Mouse (Mus musculus) forelimb bud, embryonic 11.5 days (tissue): Measurements from ENCODE around the gene Crtc3.

Source experiments
- DNase-seq: peaks from one replicate; pipeline ENCODE4 v3.0.0-alpha.2; 2012; ENCODE audit warnings: low read depth, low spot score

The Crtc3 gene

DNA sequence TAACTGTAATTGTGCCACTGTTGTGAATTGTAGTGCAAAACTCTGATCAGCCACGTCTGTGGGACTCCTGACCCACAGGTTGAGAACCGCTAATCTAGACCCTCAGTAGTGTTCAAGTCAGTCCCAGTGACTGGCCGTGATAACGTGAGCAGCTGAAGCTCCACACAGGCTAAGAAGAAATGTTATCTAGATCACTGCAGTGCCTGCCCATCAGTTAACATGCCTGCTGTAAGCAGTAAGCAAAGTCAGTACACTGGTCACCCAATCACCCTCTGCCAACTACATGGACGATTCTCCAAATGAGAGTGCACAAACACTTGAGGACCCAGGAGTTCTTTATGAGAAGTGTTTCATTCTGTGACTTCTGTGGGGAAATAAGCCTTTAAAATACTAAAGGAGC lies 3.0 kb downstream of the Crtc3 start:
- no peak for DNase-seq

DNA sequence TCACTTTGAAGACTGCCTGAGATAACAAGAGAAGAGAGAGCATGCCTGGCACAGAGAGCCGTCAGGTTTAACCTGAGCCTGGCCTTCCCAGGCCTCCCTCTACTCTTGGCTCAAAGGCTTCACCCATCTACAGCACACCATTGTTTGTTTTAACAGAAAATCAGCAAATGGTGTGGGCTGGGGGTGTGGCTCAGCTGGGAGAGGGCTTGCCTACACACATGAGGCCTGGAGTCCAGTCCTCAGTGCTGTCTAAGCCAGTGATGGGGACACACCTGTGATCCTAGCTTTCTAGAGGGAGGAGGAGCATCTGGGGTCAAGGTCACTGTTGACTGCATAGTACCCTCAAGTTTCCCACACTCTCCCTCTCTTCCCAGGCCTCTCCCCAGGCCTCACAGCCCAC lies 6.0 kb downstream of the Crtc3 start:
- DNase-seq, result no peak

DNA sequence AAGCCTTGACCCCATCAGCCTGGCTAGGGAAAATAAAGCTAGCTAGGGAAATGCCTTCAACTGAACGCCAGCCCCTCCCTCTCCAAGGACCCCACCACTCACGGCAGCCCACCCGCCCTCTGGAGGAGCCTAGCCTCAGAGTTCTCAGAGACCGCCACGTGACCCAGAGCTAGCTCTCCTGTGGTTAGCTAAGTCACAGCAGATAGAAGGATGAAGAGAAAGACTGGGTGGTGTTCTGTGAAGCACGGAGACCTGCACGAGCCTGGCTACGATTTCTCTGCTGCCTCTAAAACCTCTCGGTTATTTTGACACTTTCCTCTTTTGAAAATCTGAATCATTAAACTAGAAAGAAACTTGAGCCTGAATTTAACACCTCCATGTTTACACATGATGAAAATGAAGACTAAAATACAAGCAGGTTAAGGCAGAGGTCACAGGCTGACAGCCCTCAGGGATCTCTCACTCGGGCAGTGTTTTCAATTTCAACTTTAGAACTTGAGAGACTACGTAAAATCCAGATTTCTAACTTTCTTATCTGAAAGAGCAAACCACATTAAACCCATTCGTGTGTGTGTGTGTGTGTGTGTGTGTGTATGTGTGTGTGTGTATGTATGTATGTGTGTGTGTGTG lies 8.3 kb downstream of the Crtc3 start:
- DNase-seq, result peak; percentile 34

DNA sequence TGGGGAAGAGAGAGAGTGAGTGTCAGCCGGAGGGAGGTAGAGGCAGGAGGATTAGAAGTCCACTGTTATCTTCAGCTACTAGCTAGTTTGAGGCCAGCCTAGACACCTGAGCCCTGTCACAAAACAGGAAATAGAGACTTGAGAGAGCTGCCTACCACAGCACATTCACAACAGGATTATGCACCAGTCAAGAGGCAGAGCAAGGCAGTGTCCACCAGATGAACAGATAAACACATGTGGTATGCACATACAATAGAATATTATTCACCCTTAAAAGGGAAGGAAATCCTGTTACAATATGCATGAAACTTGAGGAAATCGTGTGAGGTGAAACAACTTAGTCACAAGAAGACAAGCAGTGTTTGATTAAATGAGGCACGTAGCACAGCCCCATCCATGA lies 16.4 kb downstream of the Crtc3 start:
- no peak for DNase-seq

DNA sequence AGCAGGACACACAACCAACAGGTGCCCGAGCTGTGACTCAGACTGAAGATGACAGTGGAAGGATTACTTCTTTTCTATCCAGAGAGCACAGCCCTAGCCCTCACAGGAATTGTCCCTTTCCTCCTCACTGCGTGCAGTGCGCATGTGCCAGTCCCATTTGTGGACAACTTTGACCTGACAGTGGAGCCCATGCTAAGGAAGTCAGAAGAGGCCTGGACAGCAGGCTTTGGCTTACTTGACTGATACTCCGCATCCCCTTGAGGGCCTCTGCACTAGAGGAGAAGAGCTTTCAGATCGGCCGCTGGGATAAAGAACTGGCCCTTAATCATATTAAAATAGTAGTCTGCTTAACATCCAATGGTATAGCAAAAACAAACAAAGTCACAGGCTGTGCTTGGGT lies 17.8 kb downstream of the Crtc3 start:
- no peak for DNase-seq

DNA sequence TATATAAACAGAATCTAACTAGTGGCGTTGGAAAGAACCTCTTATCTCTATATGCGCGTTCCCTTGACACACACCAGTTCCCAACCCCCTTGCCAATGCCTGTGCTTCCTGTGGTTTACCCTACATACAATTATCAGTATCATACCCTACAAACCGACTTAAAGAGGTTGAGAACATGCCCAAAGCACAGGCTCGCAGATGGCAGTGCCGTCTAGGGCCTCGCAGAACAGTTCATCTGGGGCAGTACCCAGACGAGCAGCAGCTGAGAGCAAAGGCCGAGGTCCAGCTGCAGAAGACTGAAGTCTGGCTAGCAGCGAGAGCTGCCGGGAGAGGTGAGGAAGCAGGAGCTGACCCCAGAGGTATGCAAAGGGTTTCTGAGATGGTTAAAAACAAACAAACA lies 21.5 kb downstream of the Crtc3 start:
- no peak for DNase-seq

DNA sequence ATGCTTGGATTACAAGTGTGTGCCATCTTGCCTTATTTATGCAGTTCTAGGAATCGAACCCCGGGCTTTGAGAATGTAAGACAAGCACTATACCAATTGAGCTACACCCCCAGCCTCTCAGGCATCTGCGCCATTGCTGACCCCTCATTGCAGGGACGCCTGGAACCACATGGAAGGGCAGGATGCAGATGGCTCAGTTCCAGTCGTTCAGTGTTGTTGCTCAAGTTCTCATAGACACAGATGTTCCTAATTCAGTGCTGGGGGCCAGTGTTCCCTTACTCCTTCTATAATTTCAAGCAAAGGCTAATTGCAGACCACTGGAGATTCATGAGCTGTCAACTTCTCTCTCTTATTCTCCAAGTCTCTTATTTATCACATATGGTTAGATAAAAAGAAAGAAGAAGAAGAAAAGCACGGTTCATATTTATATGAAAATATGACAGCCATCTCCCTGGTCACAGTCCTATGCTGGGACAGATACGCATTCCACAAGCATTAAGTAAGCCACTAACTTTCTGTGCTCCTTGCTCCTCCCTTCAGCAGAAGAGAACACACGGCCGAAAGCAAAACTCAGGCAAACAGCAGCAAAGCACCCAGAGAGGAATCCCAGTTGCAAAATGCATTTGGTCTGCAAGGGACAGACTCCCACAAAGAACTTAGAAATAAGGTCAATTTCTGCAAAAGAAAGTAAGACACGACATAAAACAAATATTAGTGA lies 22.3 kb downstream of the Crtc3 start:
- DNase-seq, result peak; percentile 48

DNA sequence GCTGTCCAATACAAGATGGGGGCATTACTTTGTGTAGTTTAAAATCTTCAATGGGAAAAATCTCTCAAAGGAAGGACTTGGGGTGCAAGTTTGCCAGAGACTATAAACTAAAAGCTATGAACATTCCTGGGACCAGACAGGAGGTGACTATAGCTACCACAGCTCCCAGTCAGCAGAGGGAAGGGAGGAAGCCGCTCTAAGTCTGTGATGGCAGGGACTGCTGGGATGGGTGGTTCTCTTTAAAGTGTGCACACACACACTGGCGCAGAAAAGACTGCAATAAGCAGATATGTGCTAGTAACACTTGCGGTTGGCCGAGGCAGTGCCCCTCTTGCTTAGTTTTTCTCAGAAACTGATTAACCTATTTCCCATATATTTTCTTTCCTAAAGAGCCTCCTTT lies 27.6 kb downstream of the Crtc3 start:
- no peak for DNase-seq

DNA sequence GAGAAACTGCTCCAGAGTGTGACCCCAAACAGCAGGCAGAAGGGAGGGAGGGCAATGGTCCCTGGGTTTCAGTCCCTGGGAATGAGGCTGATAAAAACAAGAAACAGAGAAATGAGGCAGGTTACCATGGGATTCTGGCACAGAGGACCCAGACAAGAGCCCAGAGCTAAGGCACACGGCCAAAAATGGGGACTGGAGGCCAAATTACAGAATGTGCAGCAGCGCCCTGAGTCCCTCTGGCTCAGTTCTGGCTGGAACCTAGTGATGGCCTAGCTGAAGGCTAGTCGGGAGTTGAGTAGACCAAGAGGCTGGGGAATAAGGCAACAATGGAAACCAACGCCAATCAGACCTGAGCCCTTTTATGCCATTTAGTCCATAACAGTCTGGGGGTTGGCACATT lies 28.1 kb downstream of the Crtc3 start:
- DNase-seq, result no peak

DNA sequence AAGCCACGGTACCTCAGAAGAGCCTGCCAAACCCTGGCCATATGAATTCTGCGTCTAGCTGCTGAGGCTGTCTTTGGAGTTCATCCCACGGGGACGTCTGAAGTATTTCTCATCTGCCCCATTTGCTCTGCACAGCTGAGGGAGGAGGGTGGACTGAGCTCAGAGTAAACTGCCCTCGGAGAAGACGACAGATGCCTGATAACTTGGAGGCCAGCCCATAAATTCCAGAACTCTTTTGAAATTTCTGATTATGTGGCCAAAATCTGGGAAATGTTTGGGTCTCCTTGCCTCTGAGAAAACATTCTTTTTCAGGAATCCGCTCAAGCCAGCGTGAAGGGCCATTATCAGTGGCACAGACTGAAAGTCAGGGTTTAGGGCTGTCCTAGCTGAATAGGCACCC lies 30.8 kb downstream of the Crtc3 start:
- no peak for DNase-seq

DNA sequence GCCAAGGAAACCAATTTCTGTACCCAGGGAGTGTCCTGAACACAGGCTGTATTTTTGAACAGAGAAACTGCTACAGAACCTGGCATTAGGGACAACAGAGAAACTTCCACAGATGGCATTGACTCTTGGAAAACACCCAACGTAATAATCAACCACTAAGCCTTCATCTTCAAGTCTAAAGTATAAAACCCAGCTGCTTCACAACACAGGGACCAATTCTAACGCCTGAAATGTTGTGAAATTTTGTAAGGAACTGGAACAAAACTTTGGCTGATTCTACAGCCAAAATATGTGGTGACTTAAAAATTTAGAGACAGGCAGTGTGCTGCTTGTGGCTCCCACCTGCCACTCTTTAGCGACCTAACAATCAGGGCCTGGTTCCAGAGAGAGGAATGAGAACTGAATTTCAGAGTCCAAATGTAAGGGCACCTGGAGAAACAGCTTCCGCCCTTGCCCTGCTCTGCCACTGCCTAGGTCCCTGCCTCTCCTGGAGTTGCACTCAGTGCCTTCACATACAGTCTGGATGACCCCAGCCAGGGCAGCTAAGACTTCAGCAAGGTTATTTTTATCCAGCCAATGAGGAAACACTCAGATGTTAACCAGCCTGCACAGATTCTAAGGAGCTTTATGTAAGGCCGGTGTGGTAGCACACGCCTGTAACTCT lies 33.2 kb downstream of the Crtc3 start:
- no peak for DNase-seq

DNA sequence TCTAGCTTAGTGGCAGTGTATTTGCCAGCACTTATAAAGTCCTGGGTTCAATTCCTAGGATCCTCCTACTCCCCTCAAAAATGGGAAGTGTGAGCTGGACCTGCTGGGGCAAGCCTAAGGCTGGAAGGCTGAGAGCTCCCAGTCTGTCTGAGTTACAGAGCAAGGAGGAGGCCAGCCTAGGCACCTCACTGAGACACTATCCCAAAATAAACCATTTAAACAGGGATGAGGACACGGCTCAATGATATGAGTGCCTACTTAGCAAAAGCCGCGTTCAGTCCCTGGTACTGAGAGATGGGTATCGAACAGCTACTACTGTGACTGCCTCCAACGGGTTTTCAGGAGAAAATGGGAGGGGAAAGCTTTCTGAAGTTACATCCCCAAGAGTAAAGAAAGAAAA lies 33.8 kb downstream of the Crtc3 start:
- DNase-seq, result no peak

DNA sequence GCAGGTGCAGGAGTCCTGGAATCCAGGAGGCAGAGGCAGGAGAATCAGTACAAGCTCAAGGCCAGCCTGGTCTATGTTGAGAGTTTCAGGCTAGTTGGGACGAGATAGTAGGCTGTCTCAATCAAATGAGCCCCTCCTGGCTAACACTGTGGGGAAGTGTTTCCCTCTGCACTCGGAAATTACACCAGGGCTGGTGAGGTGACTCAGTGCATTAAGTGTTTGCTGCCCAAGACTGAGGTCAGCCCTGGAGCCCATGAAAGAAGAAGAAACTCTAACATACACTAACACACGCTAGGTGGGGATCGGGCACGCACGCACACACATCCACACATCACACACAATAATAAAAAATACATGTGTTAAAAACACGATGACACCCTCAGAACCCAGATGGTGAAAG lies 34.3 kb downstream of the Crtc3 start:
- DNase-seq, result no peak

DNA sequence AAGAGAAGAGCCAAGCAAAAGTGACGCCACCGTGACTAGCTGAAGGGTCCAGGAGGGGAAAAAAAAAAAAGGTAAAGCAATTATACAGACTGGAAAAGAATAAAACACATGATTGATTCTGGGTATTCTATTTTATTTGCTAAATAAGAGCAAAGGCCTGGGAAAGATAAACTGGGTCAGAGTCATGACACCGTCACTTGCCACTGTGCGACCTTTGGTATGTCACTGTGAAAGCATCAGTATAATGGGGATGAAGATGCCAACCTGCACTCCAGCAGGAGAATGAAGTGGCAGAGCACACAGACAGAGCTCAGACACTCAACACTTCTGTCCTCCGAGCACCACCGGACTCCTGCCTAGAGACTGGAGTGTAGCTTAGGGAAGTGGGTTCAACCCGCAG lies 34.7 kb downstream of the Crtc3 start:
- DNase-seq, result no peak

DNA sequence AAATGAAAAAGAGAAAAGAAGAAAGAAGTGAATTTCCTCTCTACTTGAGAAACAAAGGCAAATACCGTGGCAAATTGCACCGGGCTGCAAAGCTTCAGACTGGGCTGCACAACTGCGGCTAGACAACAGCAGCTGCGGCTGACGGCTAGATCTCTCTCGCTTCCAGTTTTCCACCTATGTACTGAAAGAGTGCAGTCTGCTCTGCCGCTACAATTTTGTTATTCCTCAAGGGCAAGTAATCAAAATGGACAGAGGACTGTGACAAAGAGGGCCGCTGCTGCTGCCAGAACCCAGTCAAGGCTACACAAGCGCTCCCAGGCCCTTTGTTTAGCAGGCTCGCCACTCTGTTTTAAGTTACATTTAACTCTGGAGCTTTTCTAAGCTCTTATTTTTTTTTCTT lies 35.6 kb downstream of the Crtc3 start:
- no peak for DNase-seq

DNA sequence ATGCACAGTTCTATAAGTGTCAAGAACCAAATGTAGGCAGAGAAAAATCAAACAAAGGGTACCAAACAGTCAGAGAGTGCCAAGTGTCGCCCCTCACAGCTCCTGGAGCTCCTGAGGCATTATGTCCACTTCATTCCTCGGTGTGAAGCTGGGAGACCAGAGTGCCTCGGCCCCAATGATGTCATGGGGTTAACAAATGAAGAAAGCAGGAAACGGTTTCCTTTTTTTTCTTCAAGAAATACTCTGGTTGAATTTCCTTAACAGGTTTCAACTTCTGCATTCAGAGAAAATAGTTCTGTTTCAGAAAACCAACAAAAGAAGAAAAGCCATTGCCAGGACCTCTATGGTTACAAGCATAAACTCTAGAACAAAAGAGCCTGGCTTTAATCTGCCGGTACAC lies 36.4 kb downstream of the Crtc3 start:
- no peak for DNase-seq

DNA sequence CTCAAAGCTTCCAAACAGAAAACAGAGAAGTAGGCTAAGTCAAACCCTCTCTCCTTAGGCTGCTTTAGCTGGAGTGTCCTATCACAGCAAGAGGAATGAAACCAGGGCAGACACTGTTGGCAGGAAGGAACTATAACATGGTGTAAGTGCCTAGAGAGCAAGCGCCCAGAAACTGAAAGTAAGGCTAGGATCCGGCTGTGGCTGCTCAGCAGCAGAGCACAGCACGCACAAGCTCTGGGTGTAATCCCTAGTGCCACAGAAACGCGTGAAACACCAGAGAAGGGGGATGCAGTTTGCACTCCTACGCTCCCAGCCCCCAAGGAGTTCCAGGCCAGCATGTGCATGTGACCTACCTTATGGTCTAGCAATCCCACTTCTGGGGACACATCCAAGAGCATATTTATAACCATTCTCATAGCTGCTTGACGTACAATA lies 41.2 kb downstream of the Crtc3 start:
- no peak for DNase-seq

DNA sequence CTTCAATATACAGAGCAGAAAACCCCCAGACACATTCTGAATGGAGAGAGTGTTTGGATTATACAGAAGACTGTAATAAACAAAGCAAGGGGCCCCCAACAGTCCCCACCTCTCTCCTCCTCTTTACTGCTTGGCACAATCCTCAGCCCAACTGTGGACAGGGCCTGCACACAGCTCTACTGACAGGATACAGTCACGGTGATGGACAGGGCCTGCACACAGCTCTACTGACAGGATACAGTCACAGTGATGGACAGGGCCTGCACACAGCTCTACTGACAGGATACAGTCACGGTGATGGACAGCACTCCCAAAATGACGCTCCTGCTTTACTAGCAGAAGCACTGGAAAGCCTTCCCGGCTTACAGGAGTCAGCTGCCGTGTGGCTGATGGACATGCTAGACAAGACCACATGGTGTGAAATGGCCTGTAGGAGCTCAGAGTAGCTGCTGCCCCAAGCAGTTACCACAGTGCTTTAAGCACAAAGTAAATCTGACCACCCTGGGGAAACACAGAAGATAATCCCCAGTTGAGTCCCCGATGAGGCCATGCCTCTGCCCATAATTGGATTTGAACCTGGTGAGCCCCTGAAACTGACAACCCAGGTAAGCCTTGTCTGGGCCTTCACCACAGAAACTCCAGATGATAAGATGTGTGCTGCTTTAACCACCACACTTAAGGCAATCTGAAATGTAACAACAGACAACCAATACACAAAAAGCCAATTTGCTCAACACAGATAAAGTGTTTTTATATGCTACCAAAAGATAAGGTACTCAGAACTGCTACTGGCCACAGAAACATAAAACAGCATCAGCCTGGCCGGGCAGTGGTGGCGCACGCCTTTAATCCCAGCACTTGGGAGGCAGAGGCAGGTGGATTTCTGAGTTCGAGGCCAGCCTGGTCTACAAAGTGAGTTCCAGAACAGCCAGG lies 42.3 kb downstream of the Crtc3 start:
- DNase-seq, result no peak

DNA sequence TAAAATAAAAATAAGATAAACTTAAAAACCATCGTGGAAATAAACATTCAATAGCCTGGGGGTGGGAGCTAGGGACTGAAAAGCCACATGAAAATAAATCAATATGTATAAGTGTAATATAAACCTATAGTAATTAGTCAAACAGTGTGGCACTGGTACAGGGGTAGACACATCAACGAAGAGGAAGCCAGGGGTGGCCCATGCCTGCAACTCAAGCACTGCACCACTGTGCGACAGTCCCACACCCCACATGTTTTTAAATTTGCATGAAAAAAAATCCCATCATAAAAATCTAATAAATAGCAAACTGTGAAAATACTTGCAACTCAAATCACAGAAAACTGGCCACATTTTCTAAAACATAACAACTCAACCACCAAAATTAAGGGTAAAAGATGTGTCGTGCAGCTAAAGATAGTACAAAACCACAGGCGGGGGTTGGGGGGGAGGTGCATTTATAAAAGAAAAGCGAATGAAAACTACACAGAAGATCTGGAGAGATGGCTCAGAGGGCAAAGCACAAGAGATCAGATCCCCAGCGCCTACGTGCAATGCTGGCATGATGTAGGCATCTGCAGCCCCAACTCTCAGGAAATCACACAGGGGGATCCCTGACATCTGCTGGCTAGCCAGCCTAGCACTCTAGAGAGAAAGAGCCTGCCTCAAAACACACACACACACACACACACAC lies 45.6 kb downstream of the Crtc3 start:
- no peak for DNase-seq

DNA sequence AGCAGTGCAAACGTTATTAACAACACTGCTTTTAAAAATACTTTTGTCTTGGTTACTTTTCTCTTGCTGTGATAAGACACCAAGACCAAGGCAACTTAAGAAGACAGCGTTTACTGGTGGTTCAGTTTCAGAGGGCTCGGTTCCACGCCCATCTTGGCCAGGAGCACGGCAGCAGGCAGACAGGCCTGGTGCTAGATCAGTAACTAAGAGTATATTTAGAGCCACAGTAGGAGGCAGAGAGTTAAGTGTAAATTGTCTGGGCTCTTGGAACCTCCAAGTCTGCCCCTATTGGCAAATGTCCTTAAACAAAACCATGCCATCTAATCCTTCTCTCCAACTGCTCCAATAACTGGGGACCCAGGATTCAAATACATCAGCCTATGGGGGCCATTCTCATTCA lies 46.1 kb downstream of the Crtc3 start:
- no peak for DNase-seq

DNA sequence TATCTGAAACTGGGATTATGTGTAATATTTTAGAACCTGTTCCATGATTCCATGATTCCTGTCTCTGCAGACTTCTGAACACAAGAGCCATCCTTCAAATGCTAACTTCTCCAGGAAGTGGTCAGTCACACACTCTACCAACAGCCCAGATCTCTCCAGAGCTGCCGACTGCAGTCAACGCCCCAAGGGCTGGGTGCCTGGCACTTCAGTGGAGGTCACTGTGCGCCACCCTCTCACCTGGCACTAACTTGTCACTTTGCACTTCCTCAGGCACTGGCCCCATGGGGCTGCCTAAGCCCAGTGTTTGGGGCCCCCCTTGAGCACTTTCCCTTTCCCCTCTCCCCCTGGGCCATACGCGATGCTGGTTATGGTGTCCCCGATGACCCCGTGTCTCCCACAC lies 46.8 kb downstream of the Crtc3 start:
- DNase-seq, result no peak

DNA sequence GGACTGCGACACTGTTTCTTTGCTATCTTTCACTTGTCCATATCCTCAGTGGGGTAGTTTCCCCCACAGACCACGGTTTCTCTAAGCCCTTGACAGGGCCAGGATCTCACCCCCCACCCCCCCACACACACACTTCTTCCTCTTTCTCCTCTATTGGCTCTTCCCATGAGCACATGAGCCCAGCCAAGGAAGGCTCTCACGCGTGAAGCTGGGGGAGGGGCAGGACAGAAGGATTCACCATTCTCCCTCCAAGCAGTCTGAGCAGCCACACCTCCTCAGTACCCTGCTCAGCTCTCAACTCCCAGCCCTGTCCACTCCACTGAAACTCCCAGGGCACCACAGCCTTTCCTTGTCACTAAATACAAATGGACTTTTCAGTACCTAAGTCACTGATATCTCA lies 47.2 kb downstream of the Crtc3 start:
- no peak for DNase-seq
